Mouse (Mus musculus) kidney, postnatal 14 days (tissue): ENCODE data around the gene Plxnd1.

Experiments
- DNase-seq: peaks from one replicate; pipeline ENCODE4 v3.0.0; 2022; ENCODE audit warnings: mixed read lengths

The Plxnd1 gene

GRCm38 (mm10) chr6:115915601-115916445 lies 79.0 kb downstream of the Plxnd1 start:
- DNase-seq: no peak

DNA sequence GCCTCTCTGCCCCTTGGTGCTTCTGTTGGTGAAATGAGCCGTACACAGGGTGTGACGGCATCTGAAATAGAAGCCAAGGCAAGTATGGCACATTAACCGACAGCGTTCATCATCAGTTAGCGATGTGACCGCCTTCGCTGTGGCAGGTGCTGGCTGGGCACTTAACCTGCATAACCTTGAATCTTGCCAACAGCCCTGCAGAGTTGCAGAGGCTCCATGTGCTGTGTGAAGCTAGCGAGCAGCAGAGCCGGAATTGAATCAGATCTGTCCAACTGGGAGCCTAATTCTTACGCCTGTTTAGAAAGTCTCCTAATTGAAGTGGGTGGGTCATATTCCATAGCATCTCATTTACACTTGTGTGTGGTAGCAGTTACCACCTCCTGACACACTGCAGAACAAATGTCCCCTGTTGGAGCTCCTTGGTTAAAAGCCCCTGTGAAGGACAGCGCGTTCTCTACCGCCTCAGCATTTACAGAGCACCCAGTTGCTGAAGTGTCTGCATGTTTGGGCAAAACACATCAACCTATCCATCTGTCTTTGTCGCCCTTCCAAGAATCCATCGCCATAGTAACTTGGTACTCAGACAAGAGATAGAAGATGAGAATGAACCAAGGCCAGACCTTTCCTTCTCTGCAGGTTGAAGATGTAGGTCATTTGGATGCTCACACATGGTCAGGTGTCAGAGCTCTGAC lies 80.1 kb downstream of the Plxnd1 start:
- DNase-seq: no peak

DNA sequence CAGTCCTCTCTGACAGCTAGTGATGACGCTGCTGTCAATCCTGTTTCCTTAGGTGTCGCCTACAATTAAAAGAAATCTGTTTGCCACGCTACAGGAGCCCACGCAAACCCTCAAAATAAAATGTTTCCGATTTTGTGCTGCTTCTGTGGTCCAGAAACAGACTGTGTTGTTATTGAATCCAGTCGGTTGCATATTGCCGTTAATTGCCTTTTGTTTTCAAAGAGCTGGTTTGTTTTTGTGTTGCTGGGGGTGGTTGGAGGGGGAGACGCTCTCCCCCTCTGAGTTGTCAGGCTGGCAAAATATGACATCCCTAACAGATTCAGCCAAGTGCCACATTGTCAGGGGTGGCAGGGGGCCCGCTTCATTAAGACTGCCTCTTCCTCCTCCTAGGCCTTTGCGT lies 81.3 kb downstream of the Plxnd1 start:
- DNase-seq: no peak

- peak; percentile 47 for DNase-seq
These were observed 83.0 kb downstream of the Plxnd1 start for GRCm38 (mm10) chr6:115911763-115912162.

DNA sequence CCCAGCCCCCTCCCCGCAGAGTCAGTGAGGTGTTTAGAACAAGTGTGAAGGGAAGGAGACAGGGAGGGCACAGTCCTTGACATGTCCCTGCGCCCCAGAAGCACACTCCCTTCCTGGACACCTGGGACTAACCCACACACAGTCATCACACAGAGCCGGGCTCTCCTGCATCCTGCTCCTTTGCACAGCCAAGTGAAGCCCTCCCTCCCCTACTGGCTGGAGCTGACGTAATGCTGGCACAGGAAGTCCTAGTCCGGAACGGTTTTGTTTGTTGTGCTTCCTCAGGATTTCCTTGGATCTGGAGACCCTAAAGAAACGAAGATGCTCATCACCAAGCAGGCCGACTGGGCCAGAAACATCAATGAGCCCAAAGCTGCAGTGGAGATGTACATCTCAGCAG lies 84.9 kb downstream of the Plxnd1 start:
- DNase-seq: peak; percentile 85

DNA sequence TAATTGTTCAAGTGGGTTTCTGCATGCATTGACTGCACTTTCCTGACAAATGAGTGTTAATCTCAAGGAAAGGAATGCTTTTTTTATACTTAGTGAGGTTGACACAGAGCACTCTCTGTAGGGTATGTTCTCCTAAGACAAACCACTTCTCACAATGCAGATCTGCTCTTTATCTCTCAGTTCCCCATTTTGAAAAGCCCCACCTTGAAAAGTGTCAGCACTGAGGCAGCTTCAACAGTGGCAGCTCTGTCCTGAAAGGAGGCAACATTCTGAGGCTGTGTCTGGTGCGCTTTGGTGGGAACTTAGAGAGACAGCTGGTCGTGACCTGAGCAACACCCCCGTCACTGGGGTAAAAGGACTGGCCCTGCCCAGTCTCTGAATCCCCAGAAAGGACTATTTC lies 85.8 kb downstream of the Plxnd1 start:
- DNase-seq: no peak

DNA sequence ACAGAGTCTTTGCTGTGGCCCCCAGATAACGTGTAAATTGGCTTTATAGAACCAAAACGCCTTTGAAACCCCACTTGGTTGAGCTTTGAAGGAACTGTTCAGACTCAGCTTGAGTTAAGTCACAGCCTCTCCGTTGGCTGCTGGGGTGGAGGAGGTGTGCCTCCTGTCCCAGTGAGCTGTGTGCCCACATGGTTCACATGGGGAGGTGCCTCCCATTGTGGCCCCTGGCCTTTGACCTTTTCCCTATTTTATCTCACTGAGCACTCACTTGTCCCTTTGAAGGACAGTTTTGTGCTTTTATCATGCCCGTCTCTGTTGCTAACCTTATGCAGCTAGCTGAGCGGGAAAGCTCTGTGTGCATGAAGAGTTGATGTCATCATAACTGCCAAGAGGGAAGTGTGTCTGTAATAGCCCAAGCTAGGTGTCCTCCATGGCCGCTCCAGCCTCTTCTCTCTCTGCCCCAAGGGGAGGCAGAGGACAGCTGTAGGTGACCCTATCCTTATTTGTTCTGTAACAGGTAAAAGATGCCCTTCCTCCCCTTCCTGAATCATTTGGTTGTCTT lies 86.3 kb downstream of the Plxnd1 start:
- DNase-seq: no peak

- no peak for DNase-seq
These were observed 87.9 kb downstream of the Plxnd1 start for GRCm38 (mm10) chr6:115906871-115907270.

DNA sequence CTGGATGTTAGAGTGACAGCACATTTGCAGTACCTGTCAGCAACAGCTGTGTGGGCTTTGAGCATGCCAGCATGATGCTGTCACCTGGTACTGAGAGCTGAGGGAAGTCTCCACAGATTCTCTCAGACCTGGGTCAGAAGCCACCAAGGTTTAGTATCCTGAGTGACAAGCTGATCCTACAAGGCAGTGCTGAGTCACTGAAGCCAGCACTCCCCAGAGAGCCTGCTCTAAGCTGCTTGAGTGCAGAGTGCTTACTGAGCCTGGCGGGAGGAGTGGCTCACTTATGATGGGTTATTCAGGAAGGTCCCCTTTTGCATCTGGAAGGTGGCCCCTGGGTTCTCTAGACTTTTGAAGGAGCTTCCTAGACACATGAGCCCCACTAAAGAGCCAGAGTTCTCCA lies 88.3 kb downstream of the Plxnd1 start:
- no peak for DNase-seq

DNA sequence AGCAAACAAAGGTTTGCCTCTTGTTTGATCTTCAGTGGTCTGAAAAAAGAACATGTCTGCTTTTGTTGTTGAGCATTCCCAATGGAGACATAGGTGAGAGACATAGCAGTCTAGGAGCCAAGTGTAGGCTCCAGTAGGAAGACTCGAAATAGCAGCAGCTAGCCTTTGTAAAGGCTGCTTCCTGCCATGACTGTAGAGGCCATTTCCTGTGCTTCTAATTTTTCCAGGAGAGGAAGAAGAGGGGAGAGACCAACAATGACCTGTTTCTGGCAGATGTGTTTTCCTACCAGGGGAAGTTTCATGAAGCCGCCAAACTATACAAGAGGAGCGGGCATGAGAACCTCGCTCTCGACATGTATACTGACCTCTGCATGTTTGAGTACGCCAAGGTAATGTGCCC lies 89.2 kb downstream of the Plxnd1 start:
- DNase-seq: peak; percentile 57
